Mouse (Mus musculus) bone marrow, adult 2 months (tissue): Measurements from ENCODE around the gene Ercc6l2.

Experiments
- CTCF ChIP-seq: fragments of 200-500 bp; IDR thresholded peaks from 2 replicates; pipeline ENCODE4 v1.5.1; 2011; ENCODE audit warnings: low read length, control low read depth; ENCODE audit not compliant: control insufficient read depth, insufficient read depth
- POLR2A ChIP-seq: fragments of 200-500 bp; IDR thresholded peaks from 2 replicates; pipeline ENCODE4 v1.6.1; 2011; ENCODE audit warnings: low read depth, mild to moderate bottlenecking, control low read depth, low read length, borderline replicate concordance; ENCODE audit not compliant: control insufficient read depth

DNA sequence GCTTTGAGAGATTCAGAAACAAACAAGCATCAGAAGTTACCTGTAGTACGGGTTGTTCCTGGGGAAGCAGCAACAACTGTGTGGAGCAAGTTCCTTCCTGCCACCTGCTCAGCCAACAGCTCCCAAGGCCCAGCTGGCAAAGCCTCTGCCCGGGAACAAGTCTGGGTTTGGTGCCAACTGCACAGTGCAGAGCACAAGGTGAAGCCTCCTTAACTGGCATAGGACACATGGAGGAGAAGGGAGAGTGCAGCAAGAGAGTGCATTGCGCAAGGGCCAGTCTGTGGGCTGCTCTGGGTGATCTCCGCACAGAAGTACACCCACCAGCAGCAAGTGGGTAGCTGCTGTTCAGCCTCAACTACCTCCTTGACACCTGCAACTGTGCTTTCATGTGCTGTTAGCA, 91.5 kb downstream of the Ercc6l2 start:
- TF ChIP-seq CTCF: no peak
- TF ChIP-seq POLR2A: no peak
